9 mouse cellular contexts compared by ENCODE assay signal in the genomic region with DNA sequence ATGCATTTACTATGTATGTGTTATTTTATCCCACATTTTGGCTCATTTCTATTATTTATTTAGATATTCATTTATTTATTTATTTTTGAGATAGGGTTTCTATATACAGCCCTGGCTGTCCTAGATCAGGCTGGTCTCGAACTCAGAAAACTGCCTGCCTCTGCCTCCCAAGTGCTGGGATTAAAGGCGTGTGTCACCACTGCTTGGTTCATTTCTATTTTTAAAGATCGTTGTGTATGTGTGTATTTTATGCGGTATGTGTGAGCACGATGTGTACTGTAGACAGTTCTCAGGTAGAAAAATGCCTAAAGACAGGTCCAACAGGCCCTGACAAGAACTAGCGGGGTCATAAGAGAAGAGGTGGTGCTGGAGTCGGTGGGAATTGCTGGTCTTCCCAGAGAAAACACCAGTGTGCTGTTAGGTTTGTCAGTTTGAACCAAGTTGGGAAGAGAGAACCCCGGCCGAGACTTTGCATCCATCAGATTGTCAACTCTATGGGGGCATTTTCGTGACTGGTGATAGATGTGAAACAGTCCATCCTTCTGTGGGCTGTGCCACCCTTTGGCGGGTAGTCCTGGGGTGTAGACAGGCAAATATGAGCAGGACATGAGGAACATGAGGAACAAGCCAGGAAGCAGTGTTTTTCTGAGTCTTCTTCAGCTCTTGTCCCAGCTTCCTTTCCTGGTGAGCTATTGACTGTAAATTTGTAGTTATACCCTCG. TPM values are rescaled to one million over a fixed set of nuclear protein-coding genes. Genes with fewer than 3 reads are reported as not detected.
A peak's percentile ranks its signal among the peaks of the same experiment; 100 is the strongest.
DNase-seq lines count a peak whose midpoint lies in the region; ATAC-seq lines count a peak whose summit lies in the region.
"Had no signal": no experiment of that assay in that cellular context is flagged by ENCODE, and none has a peak within 500 bp of the region (broad histone marks: within the 10 kb centered on the region; RNA-seq: fewer than 3 reads in every experiment).

No protein-coding gene starts in this region.

- peak overlapping the region; percentile 68 for H3K4me2 ChIP-seq in forebrain, embryonic 13.5 days
- peak overlapping the region; percentile 80 for H3K4me2 ChIP-seq in liver, embryonic 12.5 days

- H3K27ac ChIP-seq in forebrain, embryonic 13.5 days = no peak overlapping the region
- H3K27ac ChIP-seq in liver, embryonic 12.5 days = no peak overlapping the region

- ATAC-seq in forebrain, embryonic 13.5 days = no peak
- no peak for ATAC-seq in liver, embryonic 12.5 days

- no peaks in the 10 kb centered on the region for H3K9me3 ChIP-seq in forebrain, embryonic 13.5 days (replicated peaks)
- H3K9me3 ChIP-seq in liver, embryonic 12.5 days (replicated peaks) = no peaks in the 10 kb centered on the region

- 81% methylated on average over 12 of the region's 12 CpGs for WGBS in forebrain, embryonic 13.5 days
- 59% methylated on average over 12 of the region's 12 CpGs for WGBS in liver, embryonic 12.5 days (ENCODE audit: insufficient replicate concordance)

- H3K9ac ChIP-seq in forebrain, embryonic 13.5 days = no peak overlapping the region
- 0 out of 2 replicates have a peak overlapping the region, but pooled peaks have one; percentile 53 for H3K9ac ChIP-seq in liver, embryonic 12.5 days

- H3K4me1 ChIP-seq in forebrain, embryonic 13.5 days = peaks cover 13% of the 10 kb centered on the region
- H3K4me1 ChIP-seq in liver, embryonic 12.5 days = peaks cover 44% of the 10 kb centered on the region

- DNase-seq in cerebellum, adult 9-11 months = peak; percentile 22
- DNase-seq in cerebellum, postnatal 14 days = no peak
- peak; percentile 20 for DNase-seq in 3T3-L1 (ENCODE audit: low read depth, low spot score)
- no peak for DNase-seq in ovary, postnatal 10 days (ENCODE audit: low spot score)
- no peak for DNase-seq in adrenal gland, postnatal 14 days
- DNase-seq in spleen, postnatal 14 days (ENCODE audit: low spot score in 2 of 2) = no peak
- DNase-seq: layer of hippocampus, adult 9-11 months had no signal

- H3K27me3 ChIP-seq in forebrain, embryonic 13.5 days = no peaks in the 10 kb centered on the region
- H3K27me3 ChIP-seq in liver, embryonic 12.5 days (replicated peaks) = no peaks in the 10 kb centered on the region

- H3K4me3 ChIP-seq in forebrain, embryonic 13.5 days = peak overlapping the region; percentile 64
- H3K4me3 ChIP-seq in liver, embryonic 12.5 days = no peak overlapping the region; the same call in none of the 2 replicates

- H3K36me3 ChIP-seq in forebrain, embryonic 13.5 days (ENCODE audit: poor library complexity, severe bottlenecking) = no peaks in the 10 kb centered on the region
- H3K36me3 ChIP-seq in liver, embryonic 12.5 days = no peaks in the 10 kb centered on the region

RNA-seq across cellular contexts. Expression of a gene that starts 8.3 kb away (rescaled TPM):
- polyA plus RNA-seq in forebrain, embryonic 13.5 days (2015; fragmentation: Nextera tagmentation; extraction: Ambion mirVana) = not detected in 2 replicates
- 0.10 TPM in 1 of 2 replicates, not detected in the other for polyA plus RNA-seq in liver, embryonic 12.5 days (2016; fragmentation: Nextera tagmentation; extraction: Ambion mirVana)
- 0.30 and 0.68 TPM in 2 replicates for total RNA-seq in adrenal gland, postnatal 14 days (2021)

RNA-seq across cellular contexts. Expression of a gene that starts 28.8 kb away (rescaled TPM):
- polyA plus RNA-seq in forebrain, embryonic 13.5 days (2015; fragmentation: Nextera tagmentation; extraction: Ambion mirVana) = not detected in 2 replicates
- not detected in 2 replicates for polyA plus RNA-seq in liver, embryonic 12.5 days (2016; fragmentation: Nextera tagmentation; extraction: Ambion mirVana)
- not detected in 2 replicates for total RNA-seq in adrenal gland, postnatal 14 days (2021)

RNA-seq across cellular contexts. Expression of a gene that starts 28.8 kb away (rescaled TPM):
- not detected in 2 replicates for polyA plus RNA-seq in forebrain, embryonic 13.5 days (2015; fragmentation: Nextera tagmentation; extraction: Ambion mirVana)
- polyA plus RNA-seq in liver, embryonic 12.5 days (2016; fragmentation: Nextera tagmentation; extraction: Ambion mirVana) = not detected in 2 replicates
- total RNA-seq in adrenal gland, postnatal 14 days (2021) = 1.5 TPM in 1 of 2 replicates, not detected in the other

Comparison
In these comparisons a context has a peak if more than half of its experiments do, and no peak if none do; other contexts are left out.
1. DNase-seq: peak in cerebellum, adult 9-11 months (single experiment) and 3T3-L1 (single experiment); none in cerebellum, postnatal 14 days (0 of 2), ovary, postnatal 10 days (single experiment), adrenal gland, postnatal 14 days (single experiment) and spleen, postnatal 14 days (0 of 2).